Mouse (Mus musculus) myocyte (in vitro differentiated cells): ENCODE results near the gene Kcnip1.

ENCODE experiments used
- CEBPB ChIP-seq: IDR thresholded peaks from 2 replicates; pipeline ENCODE4 v1.6.1; 2011; ENCODE audit warnings: mild to moderate bottlenecking, moderate library complexity; ENCODE audit not compliant: poor library complexity, insufficient read depth, severe bottlenecking
- E2F4 ChIP-seq: IDR thresholded peaks from one replicate; pipeline ENCODE4 v1.6.1; 2011; ENCODE audit warnings: mild to moderate bottlenecking, control low read depth, moderate library complexity; ENCODE audit not compliant: insufficient read depth
- MAX ChIP-seq: IDR thresholded peaks from one replicate; pipeline ENCODE4 v1.6.1; 2011; ENCODE audit warnings: low read depth, mild to moderate bottlenecking, control low read depth
- MYOD1 ChIP-seq, 3 experiments: IDR thresholded peaks; one replicate each; pipeline ENCODE4 v1.6.1; 2011; ENCODE audit warnings: control low read depth in 2 of 3, low read depth in 2 of 3, mild to moderate bottlenecking in 2 of 3, moderate library complexity in 1 of 3; ENCODE audit not compliant: insufficient read length in 2 of 3, control insufficient read depth in 1 of 3
- MYOG ChIP-seq, 3 experiments: IDR thresholded peaks; one replicate each; pipeline ENCODE4 v1.6.1; 2011; ENCODE audit warnings: control low read depth in 2 of 3, low read depth in 2 of 3, mild to moderate bottlenecking in 2 of 3; ENCODE audit not compliant: insufficient read length in 2 of 3, control insufficient read depth in 1 of 3, insufficient read depth in 1 of 3
- POLR2A ChIP-seq: IDR thresholded peaks from one replicate; pipeline ENCODE4 v1.6.1; 2011; ENCODE audit warnings: low read depth, mild to moderate bottlenecking, control low read depth, moderate library complexity; ENCODE audit not compliant: insufficient read length
- POLR2AphosphoS2 ChIP-seq: IDR thresholded peaks from one replicate; pipeline ENCODE4 v1.6.1; 2011; ENCODE audit warnings: low read depth, control low read depth; ENCODE audit not compliant: insufficient read length
- REST ChIP-seq: IDR thresholded peaks from one replicate; pipeline ENCODE4 v1.6.1; 2011; ENCODE audit warnings: mild to moderate bottlenecking, control low read depth, moderate library complexity; ENCODE audit not compliant: insufficient read depth, insufficient read length
- TCF12 ChIP-seq: IDR thresholded peaks from one replicate; pipeline ENCODE4 v1.6.1; 2011; ENCODE audit warnings: mild to moderate bottlenecking, control low read depth; ENCODE audit not compliant: poor library complexity, insufficient read depth, severe bottlenecking
- TCF3 ChIP-seq: IDR thresholded peaks from one replicate; pipeline ENCODE4 v1.6.1; 2011; ENCODE audit warnings: low read depth, control low read depth; ENCODE audit not compliant: insufficient read length
- USF1 ChIP-seq: IDR thresholded peaks from one replicate; pipeline ENCODE4 v1.6.1; 2011; ENCODE audit warnings: low read depth, mild to moderate bottlenecking, control low read depth, moderate library complexity

- no peak for TF ChIP-seq TCF3
- TF ChIP-seq USF1: no peak
- TF ChIP-seq MYOD1 (IDR thresholded peaks at IDR 0.05; ENCODE audit: control insufficient read depth in 1 of 3, insufficient read length in 2 of 3, low read depth in 2 of 3): no peak
- TF ChIP-seq E2F4: no peak
- TF ChIP-seq MAX: no peak
- TF ChIP-seq POLR2A: no peak
- no peak for TF ChIP-seq MYOG (IDR thresholded peaks at IDR 0.05; ENCODE audit: control insufficient read depth in 1 of 3, insufficient read depth in 1 of 3, insufficient read length in 2 of 3, low read depth in 2 of 3)
- no peak for TF ChIP-seq CEBPB
- no peak for TF ChIP-seq REST
- no peak for TF ChIP-seq POLR2AphosphoS2
- TF ChIP-seq TCF12: no peak
These were observed 165.1 kb downstream of the Kcnip1 start for GRCm38 (mm10) chr11:33827829-33828206.
